In genomic region chrX:153723110-153723916, GRCm38 (mm10) we compare ENCODE assay signal across 8 mouse cellular contexts. TPM values are rescaled to one million over a fixed set of nuclear protein-coding genes. Genes with fewer than 3 reads are reported as not detected.
DNase-seq lines count a peak whose midpoint lies in the region; ATAC-seq and TF ChIP-seq lines count a peak whose summit lies in the region.

Gene Nbdy (plus strand): TSS chrX:153723590.

- DNase-seq in ES-E14 (ENCODE audit: low read depth, low spot score) = no peak
- peak; percentile 35 for DNase-seq in cerebellum, adult 11 months
- DNase-seq in heart, postnatal 10 days = peak; percentile 55 to 59
- DNase-seq in kidney, postnatal 4 days = peak; percentile 68 to 75
- DNase-seq in liver, embryonic 14.5 days (ENCODE audit: low read depth in 3 of 3, low spot score in 3 of 3) = peak; percentile 10 to 17 (median 12)
- DNase-seq in natural killer cell, adult 2 months (ENCODE audit: low spot score in 2 of 2) = peak; percentile 12 to 16

- no peak for TF ChIP-seq EP300 in liver, embryonic 14.5 days (IDR thresholded peaks at IDR 0.05; ENCODE audit: low read depth)

- ATAC-seq in forebrain, embryonic 15.5 days (replicated peaks) = peak; percentile 92
- ATAC-seq in liver, embryonic 14.5 days (ENCODE audit: insufficient read depth) = peak; percentile 87
- peak; percentile 90 for ATAC-seq in stomach, embryonic 15.5 days (ENCODE audit: insufficient read depth, low FRiP score, low read depth)

- H3K27me3 ChIP-seq in forebrain, embryonic 15.5 days = no peaks in the 10 kb centered on the region
- H3K27me3 ChIP-seq in liver, embryonic 14.5 days (ENCODE audit: control insufficient read depth, insufficient read depth, low read length) = no peaks in the 10 kb centered on the region
- H3K27me3 ChIP-seq in stomach, embryonic 15.5 days (replicated peaks) = no peaks in the 10 kb centered on the region

- H3K9me3 ChIP-seq in ES-E14 (ENCODE audit: control insufficient read depth, insufficient read depth, low read depth, low read length) = no peaks in the 10 kb centered on the region
- H3K9me3 ChIP-seq in forebrain, embryonic 15.5 days = no peaks in the 10 kb centered on the region
- H3K9me3 ChIP-seq in liver, embryonic 14.5 days (ENCODE audit: control insufficient read depth, low read length) = no peaks in the 10 kb centered on the region
- no peaks in the 10 kb centered on the region for H3K9me3 ChIP-seq in stomach, embryonic 15.5 days

- intact Hi-C loops in heart, postnatal 10 days (cut with DNase I) = loop anchor here (2.0 to 5.0 kb wide), 2 partner anchors 226 to 335 kb away; partner anchors contain the start of gene Ubqln2

- H3K9ac ChIP-seq in ES-E14 (ENCODE audit: insufficient read depth, low read depth, low read length, poor library complexity, severe bottlenecking) = peak within 1 kb of the TSS; percentile 86
- H3K9ac ChIP-seq in forebrain, embryonic 15.5 days (replicated peaks) = peak within 1 kb of the TSS; percentile 54
- peak within 1 kb of the TSS; percentile 66 for H3K9ac ChIP-seq in liver, embryonic 14.5 days (replicated peaks)
- H3K9ac ChIP-seq in stomach, embryonic 15.5 days = peak within 1 kb of the TSS; percentile 58

- no peak for TF ChIP-seq CTCF in liver, embryonic 14.5 days (IDR thresholded peaks at IDR 0.05; ENCODE audit: low read depth)

- WGBS in forebrain, embryonic 15.5 days = 15% methylated on average over 32 of the region's 32 CpGs
- WGBS in liver, embryonic 14.5 days (ENCODE audit: insufficient replicate concordance) = 8% methylated on average over 32 of the region's 32 CpGs
- WGBS in stomach, embryonic 15.5 days = 13% methylated on average over 32 of the region's 32 CpGs

- no peaks in the 10 kb centered on the region for H3K4me1 ChIP-seq in ES-E14 (ENCODE audit: control insufficient read depth in 2 of 2, insufficient read depth in 2 of 2, low read length in 2 of 2, poor library complexity in 1 of 2)
- H3K4me1 ChIP-seq in forebrain, embryonic 15.5 days = no peaks in the 10 kb centered on the region
- no peaks in the 10 kb centered on the region for H3K4me1 ChIP-seq in liver, embryonic 14.5 days (replicated peaks; ENCODE audit: control insufficient read depth in 2 of 2, insufficient read depth in 2 of 2, low read length in 1 of 2)
- H3K4me1 ChIP-seq in stomach, embryonic 15.5 days = no peaks in the 10 kb centered on the region

- H3K36me3 ChIP-seq in ES-E14 (ENCODE audit: control insufficient read depth, insufficient read depth, low read length, poor library complexity, severe bottlenecking) = peaks cover 2% of the 10 kb centered on the region; the same call in 1 of the 2 replicates
- H3K36me3 ChIP-seq in forebrain, embryonic 15.5 days = no peaks in the 10 kb centered on the region
- H3K36me3 ChIP-seq in liver, embryonic 14.5 days (replicated peaks; ENCODE audit: control insufficient read depth, insufficient read depth, low read depth) = no peaks in the 10 kb centered on the region
- H3K36me3 ChIP-seq in stomach, embryonic 15.5 days = no peaks in the 10 kb centered on the region

- in situ Hi-C loops in ES-E14 (cut with MboI; ENCODE audit: low sequenced_read_pairs in 2 of 2, unreplicated experiment in 2 of 2) = loop anchor here in 1 of 2 experiments (25.0 kb wide), 2 partner anchors 136 to 336 kb away; no protein-coding TSS in a partner anchor

- H3K4me3 ChIP-seq in ES-E14 (ENCODE audit: insufficient read depth in 1 of 2, low read depth in 1 of 2, low read length in 2 of 2, poor library complexity in 1 of 2, severe bottlenecking in 1 of 2) = peak within 1 kb of the TSS; percentile 84 to 94
- peak within 1 kb of the TSS; percentile 56 for H3K4me3 ChIP-seq in forebrain, embryonic 15.5 days
- peak within 1 kb of the TSS; percentile 58 to 78 for H3K4me3 ChIP-seq in liver, embryonic 14.5 days (ENCODE audit: insufficient read depth in 1 of 2, low read depth in 2 of 2, low read length in 2 of 2)
- H3K4me3 ChIP-seq in stomach, embryonic 15.5 days (replicated peaks) = peak within 1 kb of the TSS; percentile 52

- peak within 1 kb of the TSS; percentile 49 for H3K4me2 ChIP-seq in forebrain, embryonic 15.5 days (replicated peaks)
- peak within 1 kb of the TSS; percentile 52 for H3K4me2 ChIP-seq in liver, embryonic 14.5 days (ENCODE audit: low read depth)
- peak within 1 kb of the TSS; percentile 50 for H3K4me2 ChIP-seq in stomach, embryonic 15.5 days

- H3K27ac ChIP-seq in ES-E14 (ENCODE audit: insufficient read depth, low read depth, low read length, poor library complexity, severe bottlenecking) = peak within 1 kb of the TSS; percentile 63
- peak within 1 kb of the TSS; percentile 88 for H3K27ac ChIP-seq in forebrain, embryonic 15.5 days (replicated peaks)
- no peak within 1 kb of the TSS for H3K27ac ChIP-seq in liver, embryonic 14.5 days
- H3K27ac ChIP-seq in stomach, embryonic 15.5 days = peak within 1 kb of the TSS; percentile 79; the same call in 1 of the 2 replicates

TF ChIP-seq in ES-E14, 5 proteins besides CTCF, POLR2A, EP300 and RAD21:
- TF ChIP-seq MAFK (IDR thresholded peaks at IDR 0.05; ENCODE audit: insufficient read depth, low read depth, low read length) (no peak), ZC3H11A (IDR thresholded peaks at IDR 0.05; ENCODE audit: borderline replicate concordance, low read depth, low read length) (no peak), CHD2 (IDR thresholded peaks at IDR 0.05; ENCODE audit: low read depth, low read length) (no peak), HCFC1 (IDR thresholded peaks at IDR 0.05; ENCODE audit: borderline replicate concordance, insufficient read depth, low read length) (no peak), ZNF384 (IDR thresholded peaks at IDR 0.05; ENCODE audit: low read depth, low read length) (peak; percentile 76)

RNA-seq across cellular contexts. Expression of gene Nbdy, which starts in this region (rescaled TPM):
- 15.8 and 18.1 TPM in 2 replicates for total RNA-seq in ES-E14 (2012; rRNA removed)
- 108 and 110 TPM in 2 replicates for polyA plus RNA-seq in forebrain, embryonic 15.5 days (2015; fragmentation: Nextera tagmentation; extraction: Ambion mirVana)
- 10 to 100 TPM; 31.4 to 36.6 TPM for total RNA-seq in heart, postnatal 10 days (2021)
- polyA plus RNA-seq in liver, embryonic 14.5 days (2012; rRNA removed) = 9.1 and 11.5 TPM in 2 replicates
- polyA plus RNA-seq in liver, embryonic 14.5 days (2014; fragmentation: Nextera tagmentation; extraction: Ambion mirVana) = 17.4 and 17.8 TPM in 2 replicates
- 88.8 and 105 TPM in 2 replicates for polyA plus RNA-seq in stomach, embryonic 15.5 days (2015; fragmentation: Nextera tagmentation; extraction: Ambion mirVana)
